Mouse (Mus musculus) retina, postnatal 7 days (tissue): ENCODE data around the gene Baiap2.

Experiments used
- DNase-seq: peaks from one replicate; pipeline ENCODE4 v3.0.0-alpha.2; 2012; ENCODE audit warnings: low read depth, low spot score

Gene Baiap2

DNA sequence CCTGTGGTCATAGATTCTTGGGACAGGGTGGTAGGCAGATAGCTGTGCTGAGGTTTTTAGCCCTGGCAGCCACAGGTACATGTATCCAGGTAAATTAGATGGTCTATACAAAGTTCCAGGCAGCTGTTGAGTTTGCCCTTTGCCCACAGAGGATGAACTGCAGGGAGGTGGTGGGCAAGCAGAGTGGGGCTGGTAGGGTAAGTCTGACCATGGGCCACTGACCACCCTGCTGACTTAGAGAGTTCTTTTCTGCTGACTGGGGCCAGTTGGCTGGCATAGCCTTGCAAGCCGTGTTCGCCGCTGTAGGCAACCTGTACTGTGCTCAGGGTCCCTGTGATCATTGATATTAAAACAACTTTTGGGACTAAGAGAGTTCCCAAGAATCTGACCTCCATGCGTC, 36.1 kb downstream of the Baiap2 start:
- no peak for DNase-seq

DNA sequence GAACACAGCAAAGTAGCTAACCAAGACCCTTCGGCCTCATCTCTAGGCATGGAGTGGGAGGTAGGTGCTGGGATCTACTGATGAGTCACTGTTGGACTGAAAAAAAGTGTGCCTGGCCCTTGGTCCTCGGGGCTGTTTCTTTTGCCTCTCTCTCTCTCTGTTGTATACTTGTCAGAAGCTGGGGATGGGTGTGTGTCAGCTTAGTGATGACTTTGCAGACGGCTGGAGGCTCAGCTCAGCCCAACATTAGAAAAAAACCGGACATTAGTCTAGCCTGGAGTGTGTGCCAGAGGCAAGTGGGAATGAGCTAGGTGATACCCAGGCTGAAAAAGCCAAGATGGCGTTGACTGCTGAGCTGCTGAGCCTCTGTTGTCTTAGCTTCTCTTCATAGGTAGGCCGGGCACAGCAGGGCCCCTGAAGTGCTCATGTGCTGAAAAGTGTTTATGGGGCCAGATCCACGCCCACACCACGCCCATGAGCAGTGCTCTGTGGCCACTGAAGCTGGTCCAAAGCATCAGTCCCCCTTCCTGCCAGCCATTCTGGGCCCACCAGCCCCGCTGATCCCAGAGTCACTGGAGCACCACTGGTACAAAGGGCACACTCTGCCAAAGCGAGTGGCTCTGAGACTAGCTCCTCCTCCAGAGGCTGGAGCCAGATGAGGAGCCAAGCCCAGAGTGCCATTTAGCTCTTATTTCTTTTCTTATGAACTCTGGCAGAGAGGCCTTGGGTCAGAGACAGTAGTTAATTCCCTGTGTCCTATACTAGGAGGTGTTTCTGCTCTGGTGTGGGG, 37.2 kb downstream of the Baiap2 start:
- DNase-seq = no peak

DNA sequence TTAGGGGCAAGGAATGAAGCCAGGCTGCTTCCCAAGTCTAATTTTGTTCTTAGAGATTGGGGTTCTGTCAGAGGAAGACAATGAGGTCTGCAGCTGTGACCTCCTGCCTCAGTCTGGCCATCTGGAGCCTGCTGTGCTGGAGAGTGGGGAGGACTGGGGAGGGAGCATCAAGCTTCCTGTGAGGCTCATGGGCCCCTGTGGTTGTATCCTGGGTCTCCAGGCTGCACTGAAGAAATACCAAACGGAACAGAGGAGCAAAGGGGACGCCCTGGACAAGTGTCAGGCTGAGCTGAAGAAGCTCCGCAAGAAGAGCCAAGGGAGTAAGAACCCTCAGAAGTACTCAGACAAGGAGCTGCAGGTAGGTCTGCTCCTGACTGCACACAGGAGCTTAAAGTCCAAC, 39.2 kb downstream of the Baiap2 start:
- no peak for DNase-seq

DNA sequence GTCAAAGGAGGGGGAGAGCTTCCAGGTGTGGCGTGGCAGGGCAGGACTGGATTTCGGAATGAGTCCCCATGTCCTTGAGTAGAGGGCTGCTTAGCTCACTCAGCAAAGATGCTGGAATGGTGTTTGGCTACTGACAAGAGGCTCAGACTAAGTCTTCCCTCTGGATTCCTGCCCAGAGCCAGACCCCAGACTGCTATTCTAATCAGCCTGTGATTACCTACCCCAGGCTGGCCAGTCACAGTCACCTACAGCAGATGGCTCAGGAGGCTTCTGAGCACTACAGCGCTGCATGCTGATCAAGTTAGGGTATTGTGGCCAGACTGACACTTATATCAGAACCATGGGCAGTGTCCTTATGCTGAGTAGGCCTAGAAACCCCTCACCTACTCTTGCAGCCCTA, 39.7 kb downstream of the Baiap2 start:
- peak; percentile 56 for DNase-seq

DNA sequence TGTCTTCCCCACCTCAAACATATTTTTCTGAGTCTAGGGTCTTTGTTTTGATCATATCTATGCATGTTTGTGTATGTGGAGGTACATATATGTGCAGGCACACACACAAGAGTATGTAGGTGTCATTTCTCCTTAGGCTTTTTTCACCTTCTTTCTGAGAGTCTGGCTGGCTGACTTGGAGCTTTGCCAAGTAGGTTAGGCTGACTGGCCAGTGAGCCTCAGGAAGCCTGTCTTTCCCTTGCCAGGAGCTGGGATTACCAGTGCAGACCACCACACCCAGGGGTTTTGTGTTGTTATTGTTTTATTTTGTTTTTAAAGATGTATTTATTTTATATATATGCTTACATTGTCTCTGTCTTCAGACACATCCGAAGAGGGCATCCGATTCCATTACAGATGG, 40.6 kb downstream of the Baiap2 start:
- peak; percentile 27 for DNase-seq

DNA sequence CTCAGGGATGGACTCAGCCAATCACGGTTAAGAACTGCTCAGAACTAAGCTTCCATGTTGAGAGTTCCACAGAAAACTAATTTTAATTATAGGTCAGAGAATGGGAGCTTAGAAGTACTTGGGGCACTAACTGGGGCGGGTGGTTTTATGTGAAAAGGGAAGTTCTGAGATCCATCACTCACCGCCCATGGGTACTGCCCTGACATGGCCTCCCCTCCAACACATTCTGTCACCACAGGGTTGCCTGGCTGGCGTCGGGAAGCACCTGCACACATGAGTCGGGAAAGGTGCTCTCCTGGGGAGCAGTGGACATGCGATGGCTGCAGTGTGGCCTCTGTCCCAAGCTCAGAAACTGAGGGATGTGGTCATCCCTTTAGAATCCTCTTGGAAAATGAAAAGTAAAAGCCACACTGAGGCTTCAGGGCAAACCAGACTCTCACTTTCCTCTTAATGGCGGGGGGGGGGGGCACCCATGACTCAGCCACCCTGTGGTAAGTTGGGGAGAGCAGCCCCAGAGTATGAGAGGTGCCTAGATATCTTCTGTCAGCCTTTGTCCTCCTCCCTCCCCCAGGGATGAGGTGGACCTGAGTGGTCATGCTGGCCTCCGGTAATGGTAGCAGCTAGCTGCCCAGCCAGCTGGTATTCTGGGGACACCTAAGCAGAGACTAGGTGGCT, 44.3 kb downstream of the Baiap2 start:
- no peak for DNase-seq

DNA sequence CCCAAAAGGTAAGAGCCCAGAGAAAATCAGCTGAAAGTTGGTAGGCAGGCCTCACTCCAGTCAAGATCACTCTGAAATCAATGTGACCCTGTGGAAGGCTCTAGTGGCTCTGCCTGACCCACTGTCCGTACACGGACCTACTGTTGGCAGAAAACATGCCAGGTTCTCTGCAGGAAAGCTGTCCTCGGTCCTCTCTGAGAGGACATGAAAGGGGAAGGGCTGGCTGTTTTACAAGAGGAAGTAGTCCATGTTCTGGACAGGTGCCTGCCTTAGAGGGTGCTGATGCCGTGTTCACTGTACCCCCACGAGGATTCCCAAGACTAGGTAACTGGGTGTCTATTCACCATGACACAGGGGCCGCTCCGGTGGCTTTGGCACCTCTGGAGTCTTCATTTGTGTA, 45.3 kb downstream of the Baiap2 start:
- DNase-seq = no peak

DNA sequence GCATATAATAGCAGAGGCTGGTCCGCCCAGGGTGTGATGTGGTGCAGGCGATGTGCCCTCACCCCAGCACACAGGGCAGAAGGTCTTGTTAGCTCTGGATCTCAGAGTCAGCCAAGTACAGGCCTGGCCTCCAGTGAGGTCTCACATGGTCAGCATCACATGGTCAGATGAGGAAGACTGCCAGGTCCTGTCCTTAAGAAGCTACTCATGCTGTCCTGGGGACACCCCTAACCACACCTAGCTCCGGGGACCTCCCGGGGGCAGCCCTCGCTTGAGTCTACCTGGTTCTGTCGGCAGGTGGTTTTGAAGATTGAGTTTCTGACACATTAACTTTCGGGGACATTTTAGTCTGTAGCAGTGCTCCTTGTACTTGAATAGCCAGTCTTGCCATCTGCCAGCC, 45.8 kb downstream of the Baiap2 start:
- no peak for DNase-seq

DNA sequence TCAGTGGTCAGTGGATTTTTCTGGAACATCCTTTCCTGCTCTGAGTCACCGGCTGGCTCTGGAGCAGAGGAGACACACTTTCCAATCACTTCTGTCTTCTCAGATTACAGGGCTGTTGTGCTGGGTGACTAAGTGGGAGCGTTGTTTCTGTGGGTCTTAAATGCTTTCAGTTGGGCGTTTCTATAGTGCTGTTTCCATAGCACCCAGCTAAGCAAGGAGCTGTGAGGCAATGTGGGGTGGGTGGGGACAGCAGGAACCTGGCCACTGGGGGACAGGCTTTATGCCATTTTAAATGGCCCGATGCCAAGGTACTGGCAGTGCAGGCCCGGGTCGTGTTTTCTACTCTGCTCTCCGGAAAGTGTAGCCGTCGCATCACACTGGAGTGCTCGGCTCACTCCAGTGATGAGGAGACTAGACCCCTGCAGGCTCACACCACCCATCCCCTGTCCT, 46.6 kb downstream of the Baiap2 start:
- DNase-seq = no peak

DNA sequence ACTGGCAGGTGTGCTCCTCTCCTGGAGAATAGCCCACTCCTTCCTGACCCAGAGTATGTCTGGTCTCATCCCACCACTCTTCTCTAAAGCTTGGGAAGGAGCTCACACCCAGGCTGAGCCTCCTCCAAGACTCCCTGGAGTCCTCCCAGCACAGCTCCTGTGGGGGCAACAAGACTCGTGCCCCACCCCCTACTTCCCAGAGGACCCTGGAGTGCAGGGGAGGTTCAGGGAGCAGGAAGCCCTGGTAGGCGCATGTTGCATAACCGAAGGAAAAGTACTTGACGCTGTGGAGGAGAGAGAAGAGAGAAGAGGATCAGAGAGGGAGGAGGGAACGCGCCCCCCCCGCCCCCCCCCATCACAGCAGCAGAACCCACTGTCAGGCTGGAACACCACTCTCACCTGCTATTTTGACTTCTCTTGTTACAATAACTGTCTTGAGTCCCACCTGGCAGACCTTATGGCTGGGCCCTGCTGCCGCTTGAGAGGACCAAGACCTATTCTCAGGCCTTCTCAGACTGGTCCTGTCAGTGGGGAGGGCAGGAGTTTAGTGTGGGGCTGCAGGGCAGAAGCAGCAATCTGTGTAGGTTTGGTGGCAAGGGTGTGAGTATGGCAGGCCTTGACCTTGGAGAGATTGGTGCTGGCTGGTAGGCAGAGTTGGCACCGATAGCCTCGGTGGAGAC, 48.2 kb downstream of the Baiap2 start:
- no peak for DNase-seq

DNA sequence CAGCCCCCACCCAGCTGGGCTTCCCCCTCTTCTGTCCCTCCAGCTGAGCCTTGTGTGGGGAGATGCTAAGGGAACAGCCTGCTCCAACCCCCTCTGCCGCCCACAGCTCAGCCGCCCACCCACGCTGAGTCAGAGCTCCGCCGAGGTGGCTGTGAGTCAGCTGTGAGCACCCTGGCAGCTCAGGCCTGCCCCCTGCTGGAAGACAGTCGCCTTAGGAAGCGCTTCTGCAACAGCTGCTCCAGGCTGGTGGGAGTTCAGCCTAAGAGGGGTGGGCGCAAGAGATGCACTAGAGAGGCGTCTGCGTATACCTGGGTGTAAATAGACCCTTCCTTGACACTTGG, 48.7 kb downstream of the Baiap2 start:
- peak; percentile 84 for DNase-seq

DNA sequence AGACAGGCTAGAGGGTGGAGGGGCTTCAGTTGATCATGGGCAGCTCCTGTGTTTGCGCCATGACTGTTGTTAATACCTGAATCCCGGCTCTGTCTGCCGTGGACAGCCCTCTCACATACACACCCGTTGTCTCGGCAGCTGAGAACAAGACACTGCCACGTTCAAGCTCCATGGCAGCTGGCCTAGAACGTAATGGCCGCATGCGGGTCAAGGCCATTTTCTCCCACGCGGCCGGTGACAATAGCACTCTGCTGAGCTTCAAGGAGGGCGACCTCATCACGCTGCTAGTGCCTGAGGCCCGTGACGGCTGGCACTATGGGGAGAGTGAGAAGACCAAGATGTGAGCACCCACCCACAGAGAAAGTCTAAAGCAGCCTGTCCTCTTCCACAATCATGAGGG, 54.8 kb downstream of the Baiap2 start:
- no peak for DNase-seq

DNA sequence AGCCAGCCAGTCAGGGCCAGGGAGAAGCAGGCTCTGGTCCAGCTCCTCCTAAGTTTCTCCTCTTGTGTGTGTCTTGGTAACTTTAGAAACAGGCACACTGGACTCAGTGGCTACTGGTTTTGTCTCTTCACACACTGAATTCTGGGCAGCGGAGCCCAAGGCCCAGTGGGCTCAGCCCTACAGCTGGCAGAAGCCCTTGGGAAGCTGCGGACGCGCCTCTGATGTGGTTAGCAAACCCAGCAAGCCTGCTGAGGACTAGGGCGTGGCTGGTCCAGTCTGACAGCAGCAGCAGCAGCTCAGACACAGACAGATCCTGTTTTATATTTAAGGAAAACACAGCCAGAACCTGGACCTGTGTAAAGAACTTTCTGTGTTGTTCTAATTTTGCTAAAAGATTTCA, 59.5 kb downstream of the Baiap2 start:
- no peak for DNase-seq

DNA sequence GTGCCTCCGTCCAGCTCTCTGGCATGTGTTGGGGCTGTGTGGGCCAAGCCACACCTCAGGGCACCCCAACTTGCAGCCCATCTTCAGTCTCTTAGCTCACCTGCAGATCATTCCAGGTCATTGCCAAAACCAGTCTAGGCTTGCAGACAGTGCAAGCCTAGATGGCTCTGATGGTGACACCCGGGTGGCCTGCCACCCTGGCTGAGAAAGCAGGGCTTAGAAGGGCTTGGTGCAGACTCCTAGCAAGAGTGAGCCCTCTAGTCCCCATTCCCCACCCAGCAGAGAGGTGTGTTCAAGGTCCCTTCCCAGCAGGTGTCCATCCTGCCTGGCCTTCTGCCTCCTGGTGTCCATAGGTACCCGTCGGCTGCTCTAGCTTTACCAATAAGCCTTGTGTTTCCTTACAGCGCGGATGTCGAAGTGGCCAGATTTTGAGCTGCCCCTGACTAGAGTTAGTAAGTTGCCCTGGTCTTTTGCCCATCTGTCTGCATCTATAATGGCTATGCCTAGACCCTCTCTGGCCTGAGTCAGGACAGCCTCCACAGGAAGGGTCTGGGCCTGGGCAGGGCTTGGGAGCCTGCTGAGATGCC, 60.2 kb downstream of the Baiap2 start:
- DNase-seq = no peak

DNA sequence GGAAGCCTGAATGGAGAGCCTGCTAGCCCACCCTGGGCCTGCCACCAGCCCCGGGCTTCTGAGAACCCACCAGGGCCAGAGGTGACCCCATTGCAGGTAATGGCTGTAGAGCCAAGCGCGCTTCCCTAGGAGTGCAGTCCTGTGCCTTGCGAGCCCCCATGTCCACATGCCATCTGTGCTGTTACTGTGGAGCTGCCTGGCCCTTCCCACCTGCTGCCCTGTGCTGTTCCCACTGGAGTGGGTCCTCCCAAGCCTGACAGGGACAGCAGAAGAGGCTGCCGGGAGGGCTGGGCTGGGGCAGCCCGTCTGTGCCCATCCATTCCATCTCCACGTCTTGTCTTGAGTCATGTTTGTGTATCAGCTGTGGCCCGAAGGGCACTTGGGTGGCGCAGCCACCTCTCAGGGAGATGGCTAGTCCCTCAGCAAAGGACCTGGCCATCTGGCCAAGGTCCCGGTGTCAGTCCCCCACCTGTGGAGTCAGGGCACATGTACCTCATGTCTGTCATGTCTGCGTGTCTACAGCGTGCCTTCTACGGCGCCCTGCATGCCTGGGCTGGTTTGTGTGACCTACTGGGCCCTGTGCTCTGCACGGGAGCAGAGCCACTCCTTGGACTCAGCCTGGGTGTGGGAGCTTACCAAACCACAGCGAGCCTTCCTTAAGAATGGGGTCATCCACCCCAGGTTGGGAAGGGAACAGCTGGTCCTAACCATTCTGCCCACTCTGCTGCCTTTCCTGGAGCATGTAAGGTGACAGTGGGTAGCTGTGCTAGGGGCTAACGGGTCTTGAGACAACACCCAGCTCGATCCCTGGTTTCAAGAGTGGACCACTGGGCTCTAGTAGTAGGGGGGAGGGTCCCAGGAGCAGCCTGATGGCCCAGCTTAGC, 63.1 kb downstream of the Baiap2 start:
- no peak for DNase-seq

DNA sequence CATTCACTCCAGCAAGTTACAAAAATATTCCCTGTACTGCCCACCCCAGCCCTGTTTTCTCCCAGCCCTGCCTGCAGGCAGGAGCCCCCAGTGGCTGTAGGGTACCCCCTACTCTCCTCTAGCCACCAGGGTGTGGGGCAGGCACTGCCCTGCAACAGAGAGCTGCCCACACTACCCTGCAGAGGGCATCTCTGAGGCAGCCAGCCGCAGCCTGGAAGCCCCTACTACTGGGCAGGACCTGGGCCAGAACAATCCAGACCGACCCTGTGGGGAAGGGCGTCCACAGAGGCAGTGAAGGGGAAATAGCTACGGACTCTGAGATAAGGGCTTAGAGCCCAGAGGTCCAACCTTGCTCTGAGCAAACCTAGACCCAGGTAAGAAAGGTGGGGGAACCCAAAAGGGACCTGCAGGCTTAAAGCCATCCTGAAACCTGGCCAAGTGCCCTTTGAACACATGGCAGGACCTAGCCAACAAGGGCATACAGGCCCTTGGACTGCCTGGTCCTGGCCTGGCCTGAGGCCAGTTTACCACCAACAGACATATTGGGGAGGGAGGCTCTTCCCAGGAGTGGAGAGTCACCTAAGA, 65.0 kb downstream of the Baiap2 start:
- DNase-seq = no peak

DNA sequence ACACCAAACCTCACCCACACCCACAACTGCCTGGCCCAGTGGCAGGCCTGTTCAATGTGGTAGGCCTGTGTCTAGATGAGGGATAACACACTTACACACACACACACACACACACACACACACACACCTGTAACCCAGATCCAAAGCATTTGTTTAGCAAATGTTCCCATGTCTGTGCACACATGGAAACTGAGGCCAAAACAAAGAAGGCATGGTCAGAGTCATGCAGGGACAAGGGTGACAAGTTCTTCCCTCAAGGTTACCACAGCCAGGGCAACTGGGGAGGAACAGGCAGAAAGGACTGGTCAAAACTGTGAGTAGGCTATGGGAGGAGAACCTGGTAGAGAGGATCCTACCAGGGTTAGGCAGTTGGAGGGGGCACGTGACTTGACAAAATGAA, 65.9 kb downstream of the Baiap2 start:
- no peak for DNase-seq

DNA sequence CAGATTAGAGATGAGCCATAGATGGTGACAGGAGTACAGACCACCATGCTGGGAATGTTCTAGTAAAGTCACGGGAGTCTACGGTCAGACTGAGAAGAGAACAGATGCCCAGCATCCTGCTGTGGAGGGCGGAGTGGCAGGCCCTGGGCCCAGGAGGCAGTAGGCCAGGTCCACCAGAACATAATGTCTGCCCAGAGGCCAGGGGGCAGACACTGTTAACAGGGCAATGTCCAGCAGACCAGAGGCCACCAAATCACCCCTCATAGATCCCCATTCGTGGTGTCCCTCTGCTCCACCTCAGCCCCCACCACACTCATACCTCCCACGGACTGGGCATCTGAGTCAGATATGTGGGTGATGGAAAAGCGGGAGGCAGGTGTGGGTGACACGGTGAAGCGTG, 66.4 kb downstream of the Baiap2 start:
- no peak for DNase-seq

DNA sequence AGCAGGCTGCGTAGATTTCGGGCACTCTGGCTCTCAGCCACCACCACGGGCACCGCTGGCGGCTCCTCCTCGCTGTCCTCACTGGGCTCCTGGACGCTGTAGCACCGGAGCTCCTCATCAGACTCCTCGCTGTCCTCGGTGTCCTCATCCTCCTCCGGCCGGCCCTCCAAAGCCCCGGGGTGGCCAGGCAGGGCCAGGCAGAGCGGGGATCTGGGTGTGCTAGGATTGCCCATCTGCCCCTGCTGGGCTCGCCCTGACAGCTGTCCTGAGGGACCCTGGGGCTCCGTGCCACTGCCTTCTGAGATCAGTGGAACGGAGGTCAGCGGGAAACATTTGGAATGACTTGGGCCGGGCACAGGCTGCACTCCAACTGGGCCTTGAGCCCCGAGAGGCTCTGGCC, 67.4 kb downstream of the Baiap2 start:
- no peak for DNase-seq

DNA sequence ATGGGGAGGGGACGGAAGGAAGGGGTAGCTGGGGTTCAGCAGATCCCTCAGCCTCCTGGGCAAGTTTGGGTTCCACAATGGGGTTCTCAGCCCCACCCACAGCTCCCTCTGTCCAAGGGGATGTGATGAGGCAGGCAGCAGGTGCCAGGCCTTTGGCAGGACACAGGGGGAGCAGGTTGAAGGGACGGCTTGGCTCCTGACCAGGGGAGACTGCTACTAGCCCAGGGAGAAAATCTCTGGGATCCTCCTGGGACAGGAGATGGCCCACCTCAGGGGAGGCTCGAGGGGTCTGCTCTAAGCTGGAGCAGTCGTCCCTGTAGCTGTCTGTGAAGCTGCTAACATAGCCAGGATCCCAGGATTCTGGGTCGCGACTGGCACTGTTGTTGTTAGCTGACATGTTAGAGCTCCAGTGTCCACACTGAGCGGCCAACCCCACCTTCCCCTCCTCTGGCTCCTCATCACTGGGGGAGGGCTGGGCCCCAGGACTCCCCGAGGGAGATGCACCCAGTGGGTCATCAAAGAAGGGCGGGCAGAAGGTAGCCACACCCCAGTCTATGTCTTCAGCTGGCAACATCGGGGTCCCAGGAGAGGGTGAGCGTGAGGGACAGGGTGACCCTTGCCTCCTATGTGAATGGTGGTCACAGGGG, 68.7 kb downstream of the Baiap2 start:
- no peak for DNase-seq
